Mouse (Mus musculus): ENCODE data around the gene Robo1.

The Robo1 gene

DNA sequence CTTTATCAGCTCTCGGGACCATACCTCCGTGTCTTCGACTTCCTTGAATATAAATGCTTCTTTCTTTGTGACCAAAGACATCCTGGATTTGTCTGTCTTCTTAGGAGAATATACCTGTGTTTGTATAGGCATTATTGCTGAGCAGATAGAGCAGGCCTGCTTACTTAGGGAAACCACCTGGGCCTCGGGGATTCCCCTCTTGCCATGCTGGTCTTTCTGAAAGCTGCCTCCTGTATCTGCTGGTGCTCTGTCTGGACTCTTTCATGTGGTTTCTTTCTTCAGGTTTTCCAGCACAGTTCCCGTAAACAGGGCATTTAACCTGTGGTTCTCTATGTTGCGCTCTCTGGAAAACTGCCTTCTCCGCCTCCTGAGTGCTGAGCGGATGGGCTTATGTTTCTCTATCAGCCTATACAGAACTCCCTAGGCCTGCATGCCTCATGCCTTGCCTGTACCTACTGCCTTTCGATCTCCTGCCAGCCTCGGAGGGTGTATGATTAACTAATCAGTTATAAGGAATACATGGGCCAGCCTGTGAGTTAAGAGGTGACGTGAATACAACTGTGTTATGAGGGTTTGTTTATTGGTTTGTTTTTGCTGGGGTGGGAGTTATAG lies 370.9 kb downstream of the Robo1 start:
- no peak for DNase-seq (ENCODE audit: low spot score in 2 of 2)

DNA sequence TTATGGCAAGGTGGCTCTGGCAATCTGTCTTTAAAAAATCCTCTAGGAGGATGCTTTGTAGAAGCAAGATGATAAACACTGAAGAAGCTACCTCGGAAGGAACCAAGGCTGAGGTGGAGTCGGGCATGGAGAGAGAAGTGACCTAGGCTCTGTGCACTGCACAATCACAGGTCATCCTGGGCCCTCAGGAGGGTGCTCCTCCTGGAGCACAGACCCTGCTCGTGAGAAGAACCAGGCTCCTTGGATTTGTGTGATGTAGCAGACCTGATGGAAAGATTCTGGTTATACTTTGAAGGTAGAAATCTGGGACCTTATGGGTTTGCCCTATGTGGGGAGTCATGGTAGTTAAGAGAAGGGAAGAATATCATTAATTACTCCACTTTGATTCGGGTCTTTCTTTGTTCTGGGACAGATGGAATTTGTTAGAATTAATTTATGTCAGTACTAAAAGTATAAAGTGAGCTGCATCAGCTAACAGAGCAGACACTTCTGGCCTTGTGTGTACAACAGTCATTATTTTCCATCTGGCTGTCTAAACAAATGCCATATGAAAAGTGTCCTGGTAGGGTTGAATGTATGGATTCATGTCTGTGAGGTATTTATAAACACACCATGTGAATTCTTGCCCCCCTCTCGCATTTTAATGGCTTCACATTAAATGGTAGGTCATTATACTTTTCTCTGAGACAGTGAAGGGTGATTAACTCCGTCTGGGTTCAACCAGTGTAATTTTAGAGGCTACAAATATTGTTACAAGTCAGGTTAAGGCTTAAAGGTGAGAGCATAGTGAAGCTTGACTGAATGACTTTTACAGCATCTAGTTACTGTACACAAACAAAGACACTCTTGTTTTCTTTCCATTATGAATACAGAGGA lies 377.7 kb downstream of the Robo1 start:
- no peak for DNase-seq (ENCODE audit: low spot score in 2 of 2)

DNA sequence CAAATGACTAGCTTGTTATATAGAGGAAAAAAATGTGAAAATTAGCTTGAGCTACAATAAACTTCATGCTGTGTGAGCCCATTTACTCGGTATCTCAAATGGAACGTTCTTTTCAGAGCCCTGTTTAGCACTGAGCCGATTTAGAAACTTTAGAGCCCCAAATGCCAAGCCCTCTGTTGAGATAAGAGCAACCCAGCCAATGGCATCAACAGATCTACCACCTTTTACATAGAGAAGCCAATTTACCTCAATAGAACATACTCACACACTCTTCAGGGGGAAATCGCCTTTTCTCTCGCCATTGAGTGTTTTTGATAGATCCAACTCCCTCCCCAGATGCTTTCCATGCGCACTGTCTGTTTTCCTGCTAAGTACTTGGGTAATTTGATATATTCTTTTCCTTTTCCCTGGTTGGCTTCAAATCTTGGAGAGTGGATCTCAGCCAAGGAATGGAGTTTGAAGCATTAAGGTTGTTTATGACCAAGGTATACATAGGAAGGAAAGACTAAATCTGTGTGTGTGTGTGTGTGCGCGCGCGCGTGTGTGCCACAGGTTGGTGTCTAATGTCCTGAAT lies 378.5 kb downstream of the Robo1 start:
- DNase-seq (ENCODE audit: low spot score in 2 of 2), result no peak

DNA sequence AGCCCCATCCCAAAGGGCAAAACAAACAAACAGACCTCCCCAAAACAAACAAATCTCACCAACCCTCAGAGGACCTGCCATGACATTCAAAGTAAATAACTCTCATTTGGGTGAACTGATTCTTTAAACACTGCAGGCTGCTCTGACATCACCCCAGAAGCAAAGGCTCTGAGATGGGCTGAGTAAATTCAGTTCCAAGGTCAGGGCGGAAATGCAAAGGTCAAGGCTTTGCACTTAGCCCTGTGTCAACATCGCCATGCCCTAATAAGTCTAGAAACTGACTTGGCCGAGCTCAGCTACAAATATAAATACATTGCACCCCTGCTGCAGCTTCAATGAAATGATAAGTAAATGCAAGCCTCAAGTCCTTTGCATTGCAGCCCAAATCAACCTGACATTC lies 379.5 kb downstream of the Robo1 start:
- no peak for DNase-seq (ENCODE audit: low spot score in 2 of 2)

DNA sequence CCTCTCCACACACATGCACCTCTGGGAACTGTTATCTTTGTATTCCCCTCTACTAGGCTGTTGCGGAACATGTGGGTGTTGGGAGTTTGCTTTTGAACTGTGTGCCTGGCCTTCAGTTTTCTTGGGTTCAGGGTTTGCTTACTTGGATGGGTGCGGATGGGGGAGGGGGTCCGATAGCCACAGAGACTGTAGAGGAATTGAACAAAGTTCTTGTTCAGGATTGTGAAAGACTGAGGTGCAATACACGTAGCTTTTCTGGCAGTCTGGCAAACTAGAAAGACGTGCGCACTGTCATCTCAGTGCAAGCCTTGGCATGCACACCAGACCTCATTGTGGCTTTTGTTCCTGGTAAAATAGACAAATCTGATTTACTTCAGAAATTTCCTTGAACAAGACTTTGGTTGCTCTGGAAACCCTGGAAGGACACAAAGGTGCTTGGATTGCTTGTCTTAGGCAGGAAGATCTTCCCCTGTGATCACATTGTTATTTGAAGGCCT lies 380.1 kb downstream of the Robo1 start:
- no peak for DNase-seq (ENCODE audit: low spot score in 2 of 2)

DNA sequence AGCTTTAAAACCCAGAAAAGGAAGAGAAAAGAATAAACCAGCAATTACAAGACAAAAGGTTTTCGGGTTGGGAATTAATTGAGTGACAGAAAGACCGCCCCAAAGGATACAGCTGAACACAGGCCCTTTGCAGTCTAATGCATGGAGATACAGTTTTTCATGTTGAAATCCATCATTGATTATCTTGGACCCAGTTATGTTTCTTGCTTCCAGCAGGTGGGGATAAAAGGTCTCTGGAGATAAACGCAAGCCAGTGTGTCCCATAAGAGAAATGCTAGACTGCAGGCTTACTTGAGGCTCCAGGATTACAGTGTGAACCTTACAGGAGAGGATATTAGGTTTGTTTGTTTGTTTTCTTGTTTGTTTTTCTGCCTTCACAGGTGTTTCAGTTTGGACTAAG lies 383.8 kb downstream of the Robo1 start:
- no peak for DNase-seq (ENCODE audit: low spot score in 2 of 2)

DNA sequence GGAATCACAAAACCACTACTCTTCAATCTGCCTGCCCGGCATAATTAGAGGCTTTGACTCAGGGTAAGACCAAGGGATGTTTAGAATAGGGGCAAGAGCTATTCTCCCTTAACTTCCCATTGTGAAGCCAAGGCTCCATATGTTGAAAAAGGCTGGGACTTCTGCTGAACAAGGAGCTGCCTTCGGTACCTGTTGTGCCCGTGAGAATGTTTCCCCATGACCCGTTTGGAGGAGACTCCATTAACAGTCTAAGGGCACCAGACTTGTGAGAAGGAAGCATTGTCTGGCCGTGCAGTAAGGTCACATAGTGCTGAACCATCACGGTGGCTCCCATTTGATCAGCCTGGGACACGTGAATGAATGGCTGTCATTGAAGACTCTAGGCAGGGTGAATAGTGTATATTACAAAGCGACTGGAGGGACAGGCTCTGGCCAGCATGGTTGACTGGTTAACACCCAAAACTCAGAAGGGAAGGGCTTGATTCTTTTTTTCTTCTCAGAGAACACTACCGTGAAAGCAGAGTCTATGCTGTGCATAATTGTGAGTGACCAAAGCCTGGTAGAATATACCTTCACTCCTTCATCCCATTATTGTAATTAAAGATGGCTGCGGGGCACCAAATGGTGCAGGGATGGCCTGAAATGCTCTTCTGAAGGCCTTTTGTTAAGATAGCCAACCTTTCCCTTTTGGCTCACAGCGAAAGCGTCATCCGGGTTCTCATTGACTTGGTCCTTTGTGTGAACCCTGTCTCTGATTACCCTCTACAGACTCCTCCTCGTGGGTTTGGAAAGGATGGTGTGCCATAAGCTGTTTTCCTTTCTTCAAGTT lies 385.6 kb downstream of the Robo1 start:
- DNase-seq (ENCODE audit: low spot score in 2 of 2), result no peak

DNA sequence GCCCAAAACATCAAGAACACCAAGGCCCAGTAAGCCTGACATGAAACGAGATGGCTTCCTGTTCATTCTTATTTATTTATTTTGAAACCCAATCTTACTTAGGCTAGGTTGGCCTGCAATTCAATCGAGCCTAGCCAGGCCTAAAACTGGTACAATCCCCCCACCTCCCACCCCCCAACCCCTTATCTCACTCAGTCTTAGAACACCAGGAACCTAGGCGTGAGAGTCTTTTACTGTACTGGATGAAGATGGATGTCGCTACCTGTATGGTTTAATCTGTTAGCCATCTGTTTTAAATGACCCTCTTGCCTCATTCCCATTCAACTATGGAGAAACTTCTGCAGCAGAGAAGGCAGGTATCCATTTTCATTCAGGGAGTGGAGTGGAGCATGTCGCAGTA lies 386.7 kb downstream of the Robo1 start:
- DNase-seq (ENCODE audit: low spot score in 2 of 2), result no peak

DNA sequence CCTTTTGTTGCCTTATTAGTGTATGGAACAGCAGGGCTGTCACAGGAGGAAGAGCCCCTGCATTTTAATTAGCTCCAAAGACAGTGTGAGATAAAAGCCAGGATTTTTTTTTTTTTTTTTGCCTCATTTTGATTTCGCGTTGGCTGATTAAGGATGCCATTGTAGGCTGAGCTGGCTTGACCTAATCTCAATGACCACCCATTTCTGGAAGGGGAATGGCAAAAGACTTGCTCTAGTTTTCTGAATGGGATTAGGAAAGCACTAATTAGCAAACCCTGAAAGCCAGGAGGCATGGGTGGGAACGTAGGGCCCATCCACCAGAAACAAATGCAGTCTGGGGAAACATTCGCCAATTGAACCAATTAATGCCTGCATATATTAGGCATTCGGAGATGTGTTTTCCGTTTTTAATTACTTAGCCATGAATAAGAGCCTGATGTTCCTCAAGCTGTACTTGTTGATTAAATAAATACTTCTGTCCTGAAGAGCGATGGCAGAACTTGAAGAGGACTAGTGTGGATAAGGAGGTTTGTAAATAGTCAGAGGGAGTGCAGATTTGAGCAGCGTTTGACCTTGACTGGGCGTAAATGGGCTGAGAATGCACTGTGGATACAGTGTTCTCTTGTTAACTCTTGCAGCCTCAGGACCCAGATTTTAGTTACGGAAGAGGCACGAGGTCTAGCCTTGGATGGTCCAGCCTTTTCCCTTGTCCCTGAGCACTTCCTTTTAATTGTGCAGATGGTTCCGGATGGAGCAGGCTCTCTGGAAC lies 391.3 kb downstream of the Robo1 start:
- DNase-seq (ENCODE audit: low spot score in 2 of 2), result no peak

DNA sequence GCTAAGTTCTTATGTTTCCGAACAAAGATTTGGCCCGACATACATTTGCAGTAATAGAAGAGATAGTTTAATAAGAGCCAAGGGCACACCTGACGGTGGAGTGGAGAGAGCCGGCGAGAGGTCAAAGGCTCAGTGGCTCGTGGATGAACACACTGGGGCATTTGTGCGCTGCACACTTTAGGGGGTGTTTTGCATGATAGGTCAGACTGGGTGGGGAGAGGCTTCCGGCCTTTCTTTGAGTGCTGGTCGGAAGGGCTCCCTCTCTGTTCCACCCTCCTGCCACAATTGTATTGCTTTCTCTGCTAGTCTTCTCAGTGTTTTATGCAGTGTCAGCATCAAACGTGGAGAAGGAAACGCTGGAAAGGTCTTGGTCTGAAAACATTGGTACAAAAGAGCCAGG lies 392.2 kb downstream of the Robo1 start:
- no peak for DNase-seq (ENCODE audit: low spot score in 2 of 2)

DNA sequence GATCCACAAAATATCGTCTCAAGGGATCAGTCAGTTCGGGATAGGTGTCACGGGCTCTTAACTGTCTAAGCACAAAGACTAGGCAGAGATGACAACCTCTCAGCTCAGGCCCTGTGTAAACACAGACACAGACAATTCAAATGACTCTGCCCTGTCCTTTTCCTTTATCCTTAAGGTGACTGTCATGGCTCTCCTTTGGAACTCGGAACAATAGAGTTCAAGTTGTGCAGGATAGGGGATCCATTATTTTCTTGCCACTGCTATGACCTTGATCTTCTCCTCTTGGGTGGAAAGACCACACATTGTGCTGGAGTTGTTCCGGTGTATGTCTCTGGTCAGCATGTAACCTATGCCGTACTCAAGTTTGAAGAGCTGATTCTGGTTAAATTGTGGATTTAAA lies 395.4 kb downstream of the Robo1 start:
- DNase-seq (ENCODE audit: low spot score in 2 of 2), result no peak

DNA sequence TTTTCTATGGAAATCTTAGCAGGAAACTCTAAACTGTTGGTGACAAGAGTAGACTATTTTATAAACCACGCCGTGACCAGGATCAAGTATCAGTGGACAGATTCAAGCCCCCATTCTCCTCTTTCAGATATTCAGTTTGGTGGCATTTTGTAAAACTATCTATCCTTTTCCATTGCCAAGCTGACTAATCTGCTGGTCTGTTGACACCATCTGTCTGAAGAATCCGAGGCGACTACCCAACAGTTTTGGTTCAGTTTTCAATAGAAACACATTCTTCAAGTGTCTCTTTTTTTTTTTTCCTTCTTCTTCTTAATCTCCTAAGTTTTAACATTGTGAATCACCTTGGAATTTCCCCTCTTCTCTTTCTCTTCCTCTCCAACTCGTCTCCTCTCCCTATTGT lies 397.7 kb downstream of the Robo1 start:
- DNase-seq (ENCODE audit: low spot score in 2 of 2), result no peak

DNA sequence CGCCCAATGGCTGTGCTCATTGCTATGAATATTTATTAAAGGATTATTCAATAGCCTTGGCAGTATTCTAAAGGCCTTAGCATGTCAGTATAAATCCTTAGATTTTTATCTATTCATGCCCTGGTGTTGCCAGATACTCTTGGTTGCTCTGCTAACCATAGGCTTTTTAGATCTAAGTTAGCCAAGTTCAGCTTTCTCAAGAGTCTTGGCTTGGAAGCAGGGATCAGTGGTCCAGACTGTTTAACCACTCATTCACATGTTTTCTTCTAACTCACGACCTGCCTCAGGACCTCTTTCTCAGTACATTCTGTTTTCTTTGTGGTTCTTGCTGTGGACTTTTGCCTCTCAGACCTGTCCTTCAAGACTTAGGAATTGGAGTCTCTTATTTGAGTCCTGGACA lies 400.4 kb downstream of the Robo1 start:
- no peak for DNase-seq (ENCODE audit: low spot score in 2 of 2)

DNA sequence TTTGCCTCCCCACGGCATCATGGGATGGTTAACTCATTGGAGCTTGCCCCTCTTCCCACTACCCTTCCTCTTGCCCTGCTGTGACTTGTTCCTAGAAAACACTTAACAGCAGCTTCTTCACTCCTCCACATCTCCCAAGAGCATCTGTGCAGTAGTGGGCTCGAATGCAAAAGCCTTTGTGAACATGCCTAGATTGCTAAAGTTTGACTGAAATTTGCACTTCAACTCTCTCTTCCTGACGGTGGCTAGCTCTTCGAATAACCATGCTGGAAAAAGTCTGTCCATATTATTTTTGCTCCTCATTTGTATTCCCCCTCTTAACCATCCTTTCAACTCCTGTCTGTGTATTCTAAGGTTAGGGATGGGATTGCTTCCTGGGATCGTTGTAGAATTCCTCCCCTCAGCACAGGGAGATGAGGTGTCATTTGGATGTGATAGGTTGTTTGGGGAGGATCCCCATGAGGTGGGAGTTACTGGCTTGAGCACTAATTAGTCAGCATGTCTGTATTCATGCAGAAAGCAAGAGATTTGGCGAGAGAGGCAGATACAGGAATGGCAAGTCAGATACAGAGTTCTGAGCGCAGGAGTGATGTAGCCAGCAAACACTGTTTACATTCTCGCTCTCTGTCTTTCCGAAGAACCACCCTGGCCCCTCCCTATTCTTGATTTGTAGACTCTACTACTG lies 409.2 kb downstream of the Robo1 start:
- no peak for DNase-seq (ENCODE audit: low spot score in 2 of 2)

DNA sequence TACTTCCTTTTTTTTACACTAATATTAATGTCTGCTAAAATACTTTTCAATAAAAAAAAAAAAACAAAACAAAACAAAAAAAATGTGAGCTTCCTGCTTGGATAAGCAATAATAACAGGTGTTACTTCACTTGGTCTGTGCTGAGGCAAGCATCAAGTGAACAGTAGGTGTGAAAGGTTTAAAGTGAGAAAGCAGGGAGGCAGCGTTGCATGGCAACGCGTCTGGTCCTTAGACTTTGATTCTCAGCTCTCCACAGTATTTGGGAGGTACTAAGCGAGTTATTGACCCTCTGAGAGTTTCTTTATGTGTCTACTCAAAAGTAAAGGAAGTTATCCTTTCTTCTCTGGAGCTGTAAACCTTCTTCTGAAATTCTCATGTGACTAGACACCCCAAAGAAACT lies 411.0 kb downstream of the Robo1 start:
- no peak for DNase-seq (ENCODE audit: low spot score in 2 of 2)

DNA sequence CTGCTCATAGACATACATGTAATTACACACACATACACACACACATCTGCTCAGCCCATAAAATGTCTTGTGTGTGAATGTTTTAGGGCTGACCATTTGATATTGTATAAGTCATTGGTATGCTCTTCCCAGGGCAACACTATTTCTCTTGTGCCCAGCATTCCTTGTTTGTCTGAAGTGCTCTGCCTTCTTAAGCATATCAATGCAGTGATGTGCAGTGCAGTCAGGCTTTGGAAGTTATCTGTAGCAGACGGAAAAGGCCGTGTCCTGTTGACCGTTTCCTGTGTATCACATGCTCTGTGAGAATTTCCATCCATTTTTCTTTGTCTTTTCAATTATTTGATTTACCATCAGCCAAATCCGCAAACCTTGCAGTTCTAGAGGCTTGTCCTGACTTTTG lies 412.9 kb downstream of the Robo1 start:
- no peak for DNase-seq (ENCODE audit: low spot score in 2 of 2)

DNA sequence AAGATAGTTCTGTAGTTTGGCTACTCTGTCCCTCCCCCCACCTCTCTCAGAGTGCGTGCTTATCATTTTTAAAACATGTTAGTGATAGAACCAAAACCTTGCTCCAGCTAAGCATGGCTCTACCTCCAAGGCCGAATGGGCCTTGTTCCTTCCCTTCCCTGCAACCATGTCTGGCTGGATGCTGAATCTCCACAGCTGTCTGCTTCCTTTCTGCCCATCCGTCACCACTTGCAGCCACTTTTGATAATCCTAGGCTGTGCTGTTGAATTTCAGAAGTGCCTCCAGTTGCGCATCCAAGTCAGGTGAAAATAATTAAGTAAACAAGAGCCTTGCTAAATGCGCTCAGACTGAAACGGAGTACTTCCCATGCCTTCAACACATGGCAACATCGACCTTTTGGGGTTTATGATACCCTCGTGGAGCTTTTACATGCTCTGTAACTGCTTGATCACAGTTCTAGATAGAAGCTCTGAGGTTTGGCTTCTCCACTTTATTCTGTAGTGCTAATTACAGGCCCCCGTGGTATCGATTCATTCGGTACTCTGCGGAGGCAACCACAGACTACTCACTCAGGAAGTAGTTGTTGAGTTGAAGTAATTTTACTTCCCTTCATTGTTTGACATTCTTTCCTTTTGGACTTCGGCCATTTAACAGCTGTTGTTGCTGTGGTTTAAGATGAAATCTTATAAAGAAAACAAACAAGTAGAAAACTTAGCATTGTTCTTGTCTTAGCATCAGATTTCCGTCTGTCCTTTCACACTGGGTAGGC lies 413.8 kb downstream of the Robo1 start:
- DNase-seq (ENCODE audit: low spot score in 2 of 2), result no peak

DNA sequence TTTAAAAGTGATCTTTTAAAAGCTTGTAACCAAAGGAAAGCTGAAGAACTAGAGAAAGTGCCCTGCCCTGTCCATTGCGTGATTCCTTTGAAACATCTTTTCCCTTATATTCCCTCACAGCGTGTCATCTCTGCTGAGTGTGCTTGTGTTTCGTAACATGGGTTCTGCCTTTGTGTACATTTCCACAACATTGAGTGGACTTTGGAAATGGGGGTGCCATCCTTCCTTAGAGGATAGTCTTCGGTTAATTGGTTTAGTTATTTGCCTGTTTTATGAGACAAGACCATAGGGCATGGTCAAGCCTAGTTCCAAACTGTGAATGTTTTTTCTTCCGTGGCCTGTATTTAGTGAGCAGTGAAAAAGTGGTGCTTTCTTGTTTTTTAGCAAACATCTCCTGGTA lies 426.1 kb downstream of the Robo1 start:
- DNase-seq (ENCODE audit: low spot score in 2 of 2), result no peak

DNA sequence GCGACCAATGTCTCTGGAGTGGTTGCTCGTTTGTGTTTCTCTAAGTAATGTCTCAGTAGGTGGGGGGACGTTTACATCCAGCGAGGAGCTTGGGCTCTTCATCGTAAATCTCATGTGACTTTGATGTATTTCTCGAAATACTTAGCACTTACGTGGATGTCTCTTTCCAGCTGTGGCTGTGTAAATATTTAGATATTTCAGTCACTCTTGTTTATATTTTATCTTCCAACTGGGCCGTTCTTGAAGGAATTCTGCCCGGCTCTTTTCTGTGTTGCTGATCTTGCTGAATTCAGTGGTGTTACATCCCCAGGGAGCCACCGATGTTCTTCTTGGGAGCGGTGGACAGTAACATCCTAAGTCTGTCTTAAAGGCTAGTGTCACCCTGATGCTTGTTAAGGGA lies 427.1 kb downstream of the Robo1 start:
- DNase-seq (ENCODE audit: low spot score in 2 of 2), result no peak

DNA sequence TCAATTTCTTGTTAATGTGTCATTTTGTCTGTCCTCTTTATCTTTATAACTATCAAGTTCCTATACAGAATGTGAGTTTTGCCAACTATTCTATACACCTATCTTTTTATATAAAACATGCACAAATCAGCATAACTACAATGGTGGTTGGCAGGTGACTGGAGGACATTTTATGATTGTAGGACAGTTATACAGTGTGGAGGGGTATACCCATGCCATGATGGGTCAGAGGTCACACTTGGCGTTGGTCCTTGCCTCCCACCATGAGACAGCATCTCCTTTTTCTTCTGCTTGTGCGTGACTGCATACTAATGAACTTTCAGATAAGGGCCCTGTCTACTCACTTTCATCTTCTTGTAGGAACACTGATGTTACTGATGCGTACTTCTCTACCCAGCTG lies 427.5 kb downstream of the Robo1 start:
- DNase-seq (ENCODE audit: low spot score in 2 of 2), result no peak

Data from frontal cortex, postnatal 10 days (tissue).